Mouse (Mus musculus) lung, postnatal 0 days (tissue): ENCODE results near the gene Nkx1-1.

ENCODE experiments used
- CTCF ChIP-seq: IDR thresholded peaks from 2 replicates; pipeline ENCODE4 v1.5.1; 2016; ENCODE audit warnings: antibody characterized with exemption, mild to moderate bottlenecking
- EP300 ChIP-seq: IDR thresholded peaks from 2 replicates; pipeline ENCODE4 v1.6.1; 2016; ENCODE audit warnings: antibody characterized with exemption, mild to moderate bottlenecking, control low read depth

DNA sequence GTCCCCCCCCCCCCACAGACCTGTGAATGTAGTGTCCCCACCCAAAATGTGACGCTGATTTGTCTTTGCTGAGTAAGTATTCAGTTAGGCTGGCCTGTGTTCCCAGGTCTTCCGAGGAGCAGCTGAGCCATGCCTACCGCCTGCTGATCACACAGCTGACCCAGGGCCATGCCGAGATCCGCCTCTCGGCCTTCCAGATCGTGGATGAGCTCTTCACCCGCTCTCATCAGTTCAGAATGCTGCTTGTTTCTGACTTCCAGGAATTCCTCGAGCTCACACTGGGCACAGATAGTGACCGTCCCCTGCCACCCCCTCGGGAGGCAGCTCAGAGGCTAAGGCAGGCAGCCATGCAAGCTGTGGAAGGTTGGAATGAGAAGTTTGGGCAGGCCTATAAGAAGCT is 46.2 kb downstream of the Nkx1-1 start:
- no peak for TF ChIP-seq CTCF
- TF ChIP-seq EP300: no peak
